ENCODE assay signal across 8 mouse cellular contexts in the genomic region with DNA sequence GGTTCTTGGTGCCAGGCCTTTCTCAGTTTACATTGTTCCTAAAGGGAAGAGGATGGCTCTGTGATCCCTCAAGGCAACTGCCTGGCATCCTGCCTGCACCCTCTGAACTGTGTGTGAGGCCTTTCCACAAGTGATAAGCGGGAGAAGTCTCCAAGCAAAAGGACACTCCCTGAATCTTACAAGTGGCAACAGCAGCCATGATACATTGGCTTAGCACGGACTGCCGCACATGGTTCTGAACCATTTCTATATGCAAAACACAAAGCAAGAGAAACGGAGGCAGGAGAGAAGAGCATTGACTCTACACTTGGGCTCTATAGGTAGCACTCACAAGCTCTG. TPM values are rescaled to one million over a fixed set of nuclear protein-coding genes. Genes with fewer than 3 reads are reported as not detected.
A peak's percentile ranks its signal among the peaks of the same experiment; 100 is the strongest.
DNase-seq lines count a peak whose midpoint lies in the region; ATAC-seq and TF ChIP-seq lines count a peak whose summit lies in the region.

No protein-coding gene starts in this region.

- DNase-seq in forebrain, embryonic 14.5 days (ENCODE audit: low spot score) = no peak
- no peak for DNase-seq in forebrain, embryonic 10.5 days (ENCODE audit: extremely low spot score, low spot score)
- DNase-seq in ovary, adult 18-20 months (ENCODE audit: low spot score) = peak; percentile 81
- DNase-seq in ovary, postnatal 14 days (ENCODE audit: low spot score) = no peak
- no peak for DNase-seq in limb, embryonic 10.5 days (ENCODE audit: low spot score)
- DNase-seq in stomach, postnatal 0 days (ENCODE audit: low spot score) = no peak
- no peak for DNase-seq in thymus, postnatal 4 days
- DNase-seq in left cerebral cortex, adult 11 months (ENCODE audit: low spot score) = no peak

- H3K4me2 ChIP-seq in forebrain, embryonic 14.5 days (ENCODE audit: low read length) = peak overlapping the region; percentile 98
- H3K4me2 ChIP-seq in stomach, postnatal 0 days (replicated peaks; ENCODE audit: low read depth) = peak overlapping the region; percentile 40

- H3K4me1 ChIP-seq in forebrain, embryonic 14.5 days (ENCODE audit: control insufficient read depth, insufficient read depth, low read length) = peaks cover 41% of the 10 kb centered on the region
- H3K4me1 ChIP-seq in forebrain, embryonic 10.5 days = peaks cover 67% of the 10 kb centered on the region
- H3K4me1 ChIP-seq in limb, embryonic 10.5 days = peaks cover 60% of the 10 kb centered on the region
- H3K4me1 ChIP-seq in stomach, postnatal 0 days (replicated peaks; ENCODE audit: control insufficient read depth, insufficient read depth) = peaks cover 18% of the 10 kb centered on the region

- ATAC-seq in forebrain, embryonic 14.5 days = no peak
- ATAC-seq in stomach, postnatal 0 days (ENCODE audit: low FRiP score, low TSS enrichment) = no peak

- TF ChIP-seq CTCF in stomach, postnatal 0 days (IDR thresholded peaks at IDR 0.05; ENCODE audit: low read depth) = no peak

- H3K27ac ChIP-seq in forebrain, embryonic 14.5 days (ENCODE audit: low read depth, low read length) = no peak overlapping the region; the same call in 1 of the 2 replicates
- H3K27ac ChIP-seq in forebrain, embryonic 10.5 days = no peak overlapping the region
- H3K27ac ChIP-seq in limb, embryonic 10.5 days = peak overlapping the region; percentile 74; the same call in 1 of the 2 replicates
- peak overlapping the region; percentile 76 for H3K27ac ChIP-seq in stomach, postnatal 0 days (replicated peaks)

- no peak overlapping the region for H3K9ac ChIP-seq in forebrain, embryonic 14.5 days (ENCODE audit: low read length)
- H3K9ac ChIP-seq in stomach, postnatal 0 days (ENCODE audit: low read length) = 0 out of 2 replicates have a peak overlapping the region, but pooled peaks have one; percentile 8

- no peak overlapping the region for H3K4me3 ChIP-seq in forebrain, embryonic 14.5 days (ENCODE audit: low read depth, low read length)
- no peak overlapping the region for H3K4me3 ChIP-seq in forebrain, embryonic 10.5 days
- H3K4me3 ChIP-seq in limb, embryonic 10.5 days = peak overlapping the region; percentile 83; the same call in 1 of the 2 replicates
- H3K4me3 ChIP-seq in stomach, postnatal 0 days (ENCODE audit: low read depth, low read length) = no peak overlapping the region

- TF ChIP-seq EP300 in stomach, postnatal 0 days (optimal IDR thresholded peaks at IDR 0.05) = no peak

- no peaks in the 10 kb centered on the region for H3K36me3 ChIP-seq in forebrain, embryonic 14.5 days (ENCODE audit: control insufficient read depth, insufficient read depth, low read length)
- peaks cover 20% of the 10 kb centered on the region for H3K36me3 ChIP-seq in forebrain, embryonic 10.5 days (replicated peaks)
- peaks cover 25% of the 10 kb centered on the region for H3K36me3 ChIP-seq in limb, embryonic 10.5 days
- no peaks in the 10 kb centered on the region for H3K36me3 ChIP-seq in stomach, postnatal 0 days (ENCODE audit: control insufficient read depth, insufficient read depth, low read length)

- H3K27me3 ChIP-seq in forebrain, embryonic 14.5 days (replicated peaks; ENCODE audit: control insufficient read depth, insufficient read depth, low read length) = no peaks in the 10 kb centered on the region
- no peaks in the 10 kb centered on the region for H3K27me3 ChIP-seq in forebrain, embryonic 10.5 days (ENCODE audit: poor library complexity, severe bottlenecking)
- no peaks in the 10 kb centered on the region for H3K27me3 ChIP-seq in limb, embryonic 10.5 days (ENCODE audit: low read depth, poor library complexity, severe bottlenecking)
- H3K27me3 ChIP-seq in stomach, postnatal 0 days (ENCODE audit: control insufficient read depth, insufficient read depth, low read length) = no peaks in the 10 kb centered on the region

- H3K9me3 ChIP-seq in forebrain, embryonic 14.5 days (replicated peaks; ENCODE audit: control insufficient read depth, low read length) = no peaks in the 10 kb centered on the region
- no peaks in the 10 kb centered on the region for H3K9me3 ChIP-seq in forebrain, embryonic 10.5 days
- no peaks in the 10 kb centered on the region for H3K9me3 ChIP-seq in limb, embryonic 10.5 days (replicated peaks)
- H3K9me3 ChIP-seq in stomach, postnatal 0 days (ENCODE audit: control insufficient read depth, low read length) = no peaks in the 10 kb centered on the region

- 81% methylated on average over 4 of the region's 4 CpGs for WGBS in forebrain, embryonic 14.5 days
- WGBS in forebrain, embryonic 10.5 days = 94% methylated on average over 4 of the region's 4 CpGs
- WGBS in limb, embryonic 10.5 days = 90% methylated on average over 4 of the region's 4 CpGs
- WGBS in stomach, postnatal 0 days = 57% methylated on average over 4 of the region's 4 CpGs

RNA-seq across cellular contexts. Expression of a gene that starts 3.0 kb away (rescaled TPM):
- polyA plus RNA-seq in forebrain, embryonic 14.5 days (2014; fragmentation: Nextera tagmentation; extraction: Ambion mirVana) = 9.6 and 9.9 TPM in 2 replicates
- 9.1 and 10.0 TPM in 2 replicates for polyA plus RNA-seq in forebrain, embryonic 10.5 days (2016; fragmentation: Nextera tagmentation; extraction: Ambion mirVana)
- polyA plus RNA-seq in limb, embryonic 10.5 days (2016; fragmentation: Nextera tagmentation; extraction: Ambion mirVana) = 15.7 and 17.3 TPM in 2 replicates
- 7.3 and 8.4 TPM in 2 replicates for polyA plus RNA-seq in stomach, postnatal 0 days (2015; fragmentation: Nextera tagmentation; extraction: Ambion mirVana)

RNA-seq across cellular contexts. Expression of a gene that starts 3.2 kb away (rescaled TPM):
- 27.4 and 29.7 TPM in 2 replicates for polyA plus RNA-seq in forebrain, embryonic 14.5 days (2014; fragmentation: Nextera tagmentation; extraction: Ambion mirVana)
- 38.6 and 39.0 TPM in 2 replicates for polyA plus RNA-seq in forebrain, embryonic 10.5 days (2016; fragmentation: Nextera tagmentation; extraction: Ambion mirVana)
- 45.5 and 52.5 TPM in 2 replicates for polyA plus RNA-seq in limb, embryonic 10.5 days (2016; fragmentation: Nextera tagmentation; extraction: Ambion mirVana)
- 30.2 and 35.9 TPM in 2 replicates for polyA plus RNA-seq in stomach, postnatal 0 days (2015; fragmentation: Nextera tagmentation; extraction: Ambion mirVana)

Comparison
In these comparisons a context has a peak if more than half of its experiments do, and no peak if none do; other contexts are left out.
1. H3K27ac ChIP-seq: peak in limb, embryonic 10.5 days (single experiment) and stomach, postnatal 0 days (single experiment); none in forebrain, embryonic 14.5 days (single experiment) and forebrain, embryonic 10.5 days (single experiment).